Comparison of ENCODE assay signal across 9 mouse cellular contexts in genomic region chr17:45594881-45595735, GRCm38 (mm10). TPM values are rescaled to one million over a fixed set of nuclear protein-coding genes. Genes with fewer than 3 reads are reported as not detected.
DNase-seq lines count a peak whose midpoint lies in the region; ATAC-seq lines count a peak whose summit lies in the region.
"Had no signal": no experiment of that assay in that cellular context is flagged by ENCODE, and none has a peak within 500 bp of the region (broad histone marks: within the 10 kb centered on the region; RNA-seq: fewer than 3 reads in every experiment).

No protein-coding gene starts in this region.

- peak overlapping the region; percentile 39 for H3K9ac ChIP-seq in embryonic facial prominence, embryonic 15.5 days
- peak overlapping the region; percentile 87 for H3K9ac ChIP-seq in heart, embryonic 13.5 days
- H3K9ac ChIP-seq in kidney, embryonic 15.5 days: peak overlapping the region; percentile 78

- peak; percentile 77 for DNase-seq in ES-CJ7 (ENCODE audit: low read depth, low spot score)
- peak; percentile 90 to 93 for DNase-seq in adrenal gland, postnatal 36 days
- peak; percentile 75 for DNase-seq in lung, postnatal 25 days (ENCODE audit: low spot score)
- peak; percentile 85 for DNase-seq in ovary, postnatal 36 days (ENCODE audit: low spot score)
- DNase-seq in urinary bladder, postnatal 36 days (ENCODE audit: low spot score in 2 of 2): peak; percentile 64 to 72

- no peaks in the 10 kb centered on the region for H3K27me3 ChIP-seq in embryonic facial prominence, embryonic 15.5 days
- peaks cover 6% of the 10 kb centered on the region; the same call in 1 of the 2 replicates for H3K27me3 ChIP-seq in heart, embryonic 13.5 days (replicated peaks)
- H3K27me3 ChIP-seq in kidney, embryonic 15.5 days: peaks cover 2% of the 10 kb centered on the region

- 1% methylated on average over 56 of the region's 58 CpGs for WGBS in embryonic facial prominence, embryonic 15.5 days
- WGBS in heart, embryonic 13.5 days: 2% methylated on average over 48 of the region's 58 CpGs
- under 1% methylated on average over 57 of the region's 58 CpGs for WGBS in kidney, embryonic 15.5 days

- peaks cover 72% of the 10 kb centered on the region for H3K4me1 ChIP-seq in embryonic facial prominence, embryonic 15.5 days
- peaks cover 80% of the 10 kb centered on the region for H3K4me1 ChIP-seq in heart, embryonic 13.5 days
- H3K4me1 ChIP-seq in kidney, embryonic 15.5 days: peaks cover 83% of the 10 kb centered on the region

- no peaks in the 10 kb centered on the region for H3K9me3 ChIP-seq in embryonic facial prominence, embryonic 15.5 days (replicated peaks)
- H3K9me3 ChIP-seq in heart, embryonic 13.5 days: no peaks in the 10 kb centered on the region
- no peaks in the 10 kb centered on the region for H3K9me3 ChIP-seq in kidney, embryonic 15.5 days (replicated peaks)

- H3K27ac ChIP-seq in embryonic facial prominence, embryonic 15.5 days (replicated peaks): peak overlapping the region; percentile 22; the same call in 1 of the 2 replicates
- peak overlapping the region; percentile 74 for H3K27ac ChIP-seq in heart, embryonic 13.5 days (replicated peaks)
- peak overlapping the region; percentile 48; the same call in 1 of the 2 replicates for H3K27ac ChIP-seq in kidney, embryonic 15.5 days

- peak; percentile 77 for ATAC-seq in embryonic facial prominence, embryonic 15.5 days (ENCODE audit: insufficient number of reproducible peaks, low FRiP score, low TSS enrichment, low read depth)
- ATAC-seq in heart, embryonic 13.5 days (ENCODE audit: extremely low read depth, insufficient number of reproducible peaks, low FRiP score, low TSS enrichment): peak; percentile 67
- ATAC-seq in kidney, embryonic 15.5 days (replicated peaks; ENCODE audit: low FRiP score): peak; percentile 83

- H3K4me3 ChIP-seq in embryonic facial prominence, embryonic 15.5 days (replicated peaks): peak overlapping the region; percentile 52
- H3K4me3 ChIP-seq in heart, embryonic 13.5 days: peak overlapping the region; percentile 69
- H3K4me3 ChIP-seq in kidney, embryonic 15.5 days (replicated peaks): peak overlapping the region; percentile 69

- peak overlapping the region; percentile 96 for H3K4me2 ChIP-seq in embryonic facial prominence, embryonic 15.5 days (replicated peaks)
- peak overlapping the region; percentile 99 for H3K4me2 ChIP-seq in heart, embryonic 13.5 days
- H3K4me2 ChIP-seq in kidney, embryonic 15.5 days: peak overlapping the region; percentile 99

- H3K36me3 ChIP-seq in embryonic facial prominence, embryonic 15.5 days: no peaks in the 10 kb centered on the region
- peaks cover 2% of the 10 kb centered on the region for H3K36me3 ChIP-seq in heart, embryonic 13.5 days
- H3K36me3 ChIP-seq in kidney, embryonic 15.5 days: no peaks in the 10 kb centered on the region

RNA-seq across cellular contexts. Expression of gene Slc29a1, which starts 4.3 kb away (rescaled TPM):
- 100 to 1,000 TPM; 132 to 137 TPM for total RNA-seq in adrenal gland, postnatal 36 days (2021)
- 92.7 and 99.7 TPM in 2 replicates for polyA plus RNA-seq in embryonic facial prominence, embryonic 15.5 days (2015; fragmentation: Nextera tagmentation; extraction: Ambion mirVana)
- 68.8 and 83.6 TPM in 2 replicates for polyA plus RNA-seq in heart, embryonic 13.5 days (2015; fragmentation: Nextera tagmentation; extraction: Ambion mirVana)
- polyA plus RNA-seq in kidney, embryonic 15.5 days (2015; fragmentation: Nextera tagmentation; extraction: Ambion mirVana): 100 and 102 TPM in 2 replicates

RNA-seq across cellular contexts. Expression of gene Mymx, which starts 6.8 kb away (rescaled TPM):
- total RNA-seq in adrenal gland, postnatal 36 days (2021): not detected
- polyA plus RNA-seq in embryonic facial prominence, embryonic 15.5 days (2015; fragmentation: Nextera tagmentation; extraction: Ambion mirVana): 29.9 and 41.1 TPM in 2 replicates
- polyA plus RNA-seq in heart, embryonic 13.5 days (2015; fragmentation: Nextera tagmentation; extraction: Ambion mirVana): 0.37 and 0.45 TPM in 2 replicates
- 5.7 and 6.3 TPM in 2 replicates for polyA plus RNA-seq in kidney, embryonic 15.5 days (2015; fragmentation: Nextera tagmentation; extraction: Ambion mirVana)
- total RNA-seq: left cerebral cortex, postnatal 14 days had no signal

RNA-seq across cellular contexts. Expression of gene Hsp90ab1, which starts 22.0 kb away (rescaled TPM):
- total RNA-seq in adrenal gland, postnatal 36 days (2021): 1,000 to 10,000 TPM; 1,888 to 2,360 TPM
- 1,563 and 1,577 TPM in 2 replicates for polyA plus RNA-seq in embryonic facial prominence, embryonic 15.5 days (2015; fragmentation: Nextera tagmentation; extraction: Ambion mirVana)
- 1,372 and 1,500 TPM in 2 replicates for polyA plus RNA-seq in heart, embryonic 13.5 days (2015; fragmentation: Nextera tagmentation; extraction: Ambion mirVana)
- polyA plus RNA-seq in kidney, embryonic 15.5 days (2015; fragmentation: Nextera tagmentation; extraction: Ambion mirVana): 1,881 and 1,940 TPM in 2 replicates

RNA-seq across cellular contexts. Expression of gene Slc35b2, which starts 31.4 kb away (rescaled TPM):
- 10 to 100 TPM; 43.4 to 75.9 TPM for total RNA-seq in adrenal gland, postnatal 36 days (2021)
- 133 and 139 TPM in 2 replicates for polyA plus RNA-seq in embryonic facial prominence, embryonic 15.5 days (2015; fragmentation: Nextera tagmentation; extraction: Ambion mirVana)
- polyA plus RNA-seq in heart, embryonic 13.5 days (2015; fragmentation: Nextera tagmentation; extraction: Ambion mirVana): 91.8 and 94.9 TPM in 2 replicates
- polyA plus RNA-seq in kidney, embryonic 15.5 days (2015; fragmentation: Nextera tagmentation; extraction: Ambion mirVana): 142 TPM in 2 replicates

RNA-seq across cellular contexts. Expression of gene Nfkbie, which starts 39.6 kb away (rescaled TPM):
- total RNA-seq in adrenal gland, postnatal 36 days (2021): 1 to 10 TPM; 3.7 TPM
- polyA plus RNA-seq in embryonic facial prominence, embryonic 15.5 days (2015; fragmentation: Nextera tagmentation; extraction: Ambion mirVana): 5.5 and 6.3 TPM in 2 replicates
- polyA plus RNA-seq in heart, embryonic 13.5 days (2015; fragmentation: Nextera tagmentation; extraction: Ambion mirVana): 2.7 TPM in 2 replicates
- 5.3 and 5.7 TPM in 2 replicates for polyA plus RNA-seq in kidney, embryonic 15.5 days (2015; fragmentation: Nextera tagmentation; extraction: Ambion mirVana)

Comparison
In these comparisons a context has a peak if more than half of its experiments do, and no peak if none do; other contexts are left out.
1. Peak in every context shown above with its lines: DNase-seq, ATAC-seq, H3K4me3 ChIP-seq and H3K27ac ChIP-seq.
2. H3K27ac ChIP-seq: peak in every context shown above with its lines; median percentile 74 in heart, embryonic 13.5 days; 48 in kidney, embryonic 15.5 days; 22 in embryonic facial prominence, embryonic 15.5 days.